Mouse (Mus musculus): Measurements from ENCODE around the gene Pnpla1.

The Pnpla1 gene

DNA sequence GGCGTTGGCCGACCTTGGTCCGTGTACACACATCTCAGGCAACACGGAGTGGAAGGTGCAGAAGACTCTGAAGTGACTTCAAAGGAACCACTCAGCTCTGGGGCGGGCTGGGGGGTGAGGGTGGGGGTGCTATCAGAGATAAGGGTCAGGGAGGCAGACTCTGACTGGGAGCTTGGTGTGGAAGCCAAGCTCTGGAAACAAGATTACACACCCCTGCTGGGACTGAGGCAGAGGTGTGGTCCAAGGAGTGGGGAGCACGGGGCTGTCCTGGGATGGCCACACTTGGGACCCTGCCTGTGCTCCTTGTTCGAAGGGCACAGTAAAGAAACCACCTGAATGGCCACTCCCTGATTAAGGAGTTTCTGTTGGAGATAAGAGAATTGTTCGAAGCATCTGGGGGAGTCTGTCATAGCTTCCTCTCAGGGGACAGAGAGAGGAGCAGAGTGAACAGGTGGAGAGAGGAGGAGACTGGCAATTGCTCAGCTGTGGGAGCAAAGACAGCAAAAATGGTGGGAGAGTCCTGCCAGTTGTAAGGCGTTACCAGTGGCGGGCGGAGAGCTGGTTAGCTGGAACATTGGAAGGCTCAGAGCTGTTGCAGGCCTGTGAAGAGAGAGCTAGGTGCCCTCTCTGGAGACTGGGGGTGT lies 11.1 kb upstream of the Pnpla1 start:
- DNase-seq = no peak

DNA sequence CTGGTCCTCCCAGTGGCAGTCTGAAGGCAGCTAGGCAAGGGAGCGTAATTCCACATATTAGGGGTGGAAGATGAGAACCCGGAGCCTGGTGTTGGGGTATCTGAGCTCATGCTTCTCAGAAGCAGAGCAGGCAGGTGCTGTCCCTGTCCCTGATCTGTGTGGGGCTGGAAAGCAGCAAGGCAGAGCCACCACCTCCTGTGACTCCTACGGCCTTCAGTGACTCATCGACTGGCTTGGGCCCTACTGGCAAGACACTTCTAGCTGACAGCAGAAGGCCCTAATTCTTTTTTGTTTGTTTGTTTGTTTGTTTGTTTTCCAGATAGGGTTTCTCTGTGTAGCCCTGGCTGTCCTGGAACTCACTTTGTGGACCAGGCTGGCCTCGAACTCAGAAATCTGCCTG lies 7.7 kb upstream of the Pnpla1 start:
- DNase-seq = no peak

DNA sequence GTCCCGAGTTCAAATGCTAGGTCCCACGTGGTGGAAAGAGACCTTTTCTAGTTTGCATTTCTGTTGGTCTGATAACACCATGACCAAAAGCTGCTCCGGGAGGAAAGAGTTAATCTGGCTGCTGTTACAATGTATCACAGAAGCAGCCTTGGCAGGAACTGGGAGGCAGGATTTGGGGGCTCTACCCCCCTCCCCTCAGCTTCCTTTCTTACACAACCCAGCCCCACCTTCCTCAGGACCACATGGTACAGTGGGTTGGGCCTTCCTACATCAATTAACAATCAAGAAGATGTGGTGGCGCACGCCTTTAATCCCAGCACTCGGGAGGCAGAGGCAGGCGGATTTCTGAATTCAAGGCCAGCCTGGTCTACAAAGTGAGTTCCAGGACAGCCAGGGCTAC lies 3.8 kb upstream of the Pnpla1 start:
- no peak for DNase-seq

DNA sequence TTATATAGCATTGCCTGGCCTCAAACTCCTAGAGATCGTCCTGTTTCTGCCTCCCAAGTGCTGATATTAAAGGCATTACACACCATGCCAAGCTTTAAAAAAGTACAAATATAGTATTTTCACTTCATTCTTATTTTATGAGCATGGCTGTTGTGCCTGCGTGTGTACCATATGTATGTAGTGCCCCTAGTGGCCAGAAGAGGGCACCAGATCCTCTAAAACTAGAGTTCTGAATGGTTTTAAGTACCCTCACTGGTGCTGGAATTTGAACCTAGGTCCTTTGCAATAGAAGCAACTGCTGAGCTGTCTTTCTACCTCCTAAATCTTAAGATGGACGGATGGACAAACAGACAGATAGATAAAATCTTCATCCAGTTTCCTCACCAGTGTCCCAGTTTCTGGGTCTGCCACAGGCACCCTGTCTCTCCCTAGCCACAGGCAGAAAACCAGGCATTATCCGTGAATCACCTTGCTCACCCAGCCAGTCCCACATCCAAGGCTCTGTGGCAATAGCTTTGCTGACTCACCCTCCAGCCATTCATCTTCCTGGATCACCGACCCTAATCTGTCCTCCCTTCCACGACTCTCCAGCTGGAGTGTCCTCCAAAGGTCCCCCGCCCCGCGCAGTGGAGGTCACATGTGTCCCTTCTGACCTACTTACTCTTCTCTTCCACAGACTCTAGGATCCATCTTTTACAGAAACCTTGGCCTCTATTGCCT lies 2.9 kb upstream of the Pnpla1 start:
- DNase-seq = no peak

DNA sequence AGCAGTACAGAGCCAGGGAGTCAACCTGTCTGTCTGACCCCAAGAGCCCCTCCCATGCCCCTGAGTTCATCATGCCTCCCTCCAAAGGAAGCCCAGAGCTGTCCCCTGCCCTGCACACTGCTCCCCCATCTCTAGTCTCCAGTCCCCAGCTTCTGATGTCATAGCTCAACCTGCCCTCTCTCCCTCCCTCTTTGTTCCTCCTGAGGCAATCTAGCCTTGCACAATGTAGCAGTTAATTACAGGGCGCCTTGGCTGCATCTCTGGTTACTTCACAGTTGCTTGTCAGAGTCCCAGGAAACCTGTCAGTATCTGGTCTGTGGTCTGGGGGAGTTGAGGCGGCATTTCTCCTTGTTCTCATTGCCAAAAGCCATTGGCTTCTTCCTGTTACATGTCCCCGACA lies 2.2 kb upstream of the Pnpla1 start:
- no peak for DNase-seq

DNA sequence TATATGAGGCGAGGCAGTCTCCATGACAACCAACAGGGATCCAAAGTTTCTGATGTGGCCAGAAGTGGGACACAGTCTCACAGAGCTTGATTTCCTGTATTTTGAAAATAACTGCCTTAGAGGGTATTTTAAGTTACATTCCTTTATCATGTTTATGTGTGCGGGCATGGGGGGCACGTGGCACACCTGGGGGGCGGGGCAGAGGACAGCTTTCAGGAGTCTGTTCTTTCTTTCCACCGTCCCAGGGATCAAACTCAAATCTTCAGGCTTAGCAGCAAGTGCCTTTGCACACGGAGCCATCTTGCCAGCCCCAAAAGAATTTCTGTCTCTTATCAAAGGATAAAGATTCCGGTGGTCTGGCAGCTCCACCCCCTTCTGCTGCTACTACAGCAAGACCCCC lies 5.7 kb downstream of the Pnpla1 start:
- no peak for DNase-seq

DNA sequence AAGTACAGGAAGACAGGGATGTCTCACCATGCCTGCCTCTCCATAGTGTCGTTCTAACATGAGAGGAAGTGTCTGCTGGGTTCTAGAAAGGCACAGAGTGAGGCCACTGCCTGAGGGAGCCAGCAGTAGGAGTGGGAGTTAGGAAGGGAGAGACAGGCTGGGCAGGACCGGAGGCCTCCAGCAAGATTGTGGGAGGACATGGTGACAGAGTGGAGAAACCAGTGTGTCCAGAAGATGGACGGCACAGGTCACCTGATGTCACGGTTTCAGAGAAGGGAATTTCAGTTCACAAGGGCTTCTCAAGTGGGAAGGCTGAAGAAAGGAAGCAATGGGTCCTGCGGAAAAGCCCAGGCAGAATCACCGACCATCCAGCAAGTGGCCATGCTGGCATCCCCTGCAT lies 6.3 kb downstream of the Pnpla1 start:
- DNase-seq = no peak

DNA sequence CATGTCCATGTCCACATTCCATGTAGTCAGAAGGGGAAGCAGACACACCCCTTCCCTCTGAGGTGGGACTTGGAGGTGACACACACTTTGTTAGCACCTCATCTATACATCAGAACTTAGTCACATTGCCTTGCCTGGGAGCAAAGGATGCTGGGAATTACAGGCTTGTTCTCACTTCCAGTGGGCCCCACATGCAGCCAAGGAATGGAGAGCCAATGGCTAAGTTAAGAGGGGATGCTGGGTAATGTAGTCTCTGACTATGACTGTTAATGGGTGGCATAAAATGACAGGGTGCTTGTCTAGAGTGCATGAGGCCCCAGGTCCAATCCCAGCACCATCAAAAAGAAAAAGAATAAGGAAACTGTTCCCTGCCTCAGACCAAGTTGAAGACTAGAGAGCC lies 8.7 kb downstream of the Pnpla1 start:
- DNase-seq = no peak

DNA sequence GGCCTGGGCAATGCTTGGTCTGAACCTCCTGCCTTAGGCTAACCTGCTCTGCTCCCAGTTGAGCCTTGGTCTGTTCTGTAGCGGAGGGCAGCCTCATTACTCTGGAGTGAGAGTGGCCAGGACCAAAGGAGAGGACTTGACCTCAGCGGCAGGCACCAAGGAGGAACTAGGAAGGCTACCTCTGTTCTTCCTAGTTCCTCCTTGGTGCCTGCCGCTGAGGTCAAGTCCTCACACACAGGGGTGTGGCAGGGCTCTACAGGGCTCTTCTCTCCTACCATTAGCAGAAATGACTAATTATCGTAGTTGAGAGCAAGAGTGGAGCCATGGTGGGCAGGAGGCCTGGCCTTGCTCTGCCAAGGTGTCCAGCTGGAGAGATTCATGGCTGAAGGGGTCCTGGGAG lies 9.2 kb downstream of the Pnpla1 start:
- DNase-seq = no peak

DNA sequence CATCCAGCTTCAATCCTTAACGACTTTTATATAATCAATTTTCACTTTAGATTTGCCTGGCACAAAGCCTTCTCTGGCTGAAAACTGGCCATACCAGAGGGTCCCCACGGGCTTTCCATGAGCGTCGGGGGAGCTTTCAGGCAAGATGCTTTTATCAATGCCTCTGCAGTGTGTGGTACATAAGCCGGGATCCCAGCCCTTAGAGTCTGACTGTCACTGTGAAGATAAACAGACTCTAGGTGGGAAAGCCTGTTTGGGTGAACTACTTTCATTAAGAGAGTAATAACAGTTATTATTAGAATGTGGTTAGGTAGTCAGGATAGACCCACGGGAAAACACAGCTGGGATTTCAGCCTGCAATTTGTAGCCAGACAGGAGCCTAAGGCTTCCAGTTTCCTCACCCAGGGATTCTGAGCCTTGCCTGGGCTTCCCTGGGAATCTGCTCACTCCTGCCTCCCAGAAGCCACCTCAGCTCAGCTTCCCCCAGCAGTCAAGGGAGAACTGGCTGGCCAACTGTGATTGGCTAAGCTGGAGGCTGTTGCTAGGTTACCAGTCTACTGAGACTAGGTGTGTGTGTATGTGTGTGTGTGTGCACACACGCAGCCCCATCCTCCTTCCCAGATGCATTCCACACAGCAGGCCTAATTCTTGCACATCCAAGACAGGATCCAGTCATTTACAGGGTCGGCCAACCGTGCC lies 11.3 kb downstream of the Pnpla1 start:
- peak; percentile 27 for DNase-seq

DNA sequence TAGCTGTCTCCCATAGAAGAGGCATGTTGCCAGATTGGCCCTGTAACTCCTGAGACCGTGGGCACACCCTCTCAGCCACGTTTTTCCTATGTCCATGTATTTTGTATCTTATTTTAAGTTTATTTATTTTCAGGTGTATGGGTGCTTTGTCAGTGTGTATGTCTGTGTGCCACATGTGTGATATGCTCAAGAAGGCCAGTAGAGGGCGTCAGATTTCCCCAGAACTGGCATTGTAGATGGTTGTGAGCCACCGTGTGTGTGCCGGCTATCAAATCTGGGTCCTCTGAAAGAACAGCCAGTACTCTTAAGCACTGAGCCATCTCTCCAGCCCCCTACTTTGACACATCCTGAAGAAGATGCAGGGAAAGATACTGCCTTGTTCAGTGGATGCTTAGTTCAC lies 12.2 kb downstream of the Pnpla1 start:
- no peak for DNase-seq

DNA sequence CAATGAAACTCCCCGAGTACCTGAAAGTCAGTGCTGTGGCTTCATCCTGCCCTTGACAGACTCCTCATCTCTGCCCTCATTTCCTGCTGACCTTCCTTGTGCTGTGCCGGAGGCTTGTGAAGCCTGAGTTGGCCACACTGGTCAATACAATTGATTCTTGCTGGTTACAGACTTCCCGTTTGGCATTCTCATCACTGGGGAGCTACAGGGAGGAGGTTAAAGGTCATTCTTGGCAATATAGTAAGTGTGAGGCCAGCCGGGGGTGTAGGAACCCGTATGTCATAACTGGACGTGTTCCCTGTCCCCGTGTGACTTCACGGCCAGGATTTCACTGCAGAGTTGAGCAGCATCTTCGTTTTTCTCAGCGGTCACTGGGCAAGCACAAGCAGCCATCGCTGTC lies 13.6 kb downstream of the Pnpla1 start:
- DNase-seq = no peak

DNA sequence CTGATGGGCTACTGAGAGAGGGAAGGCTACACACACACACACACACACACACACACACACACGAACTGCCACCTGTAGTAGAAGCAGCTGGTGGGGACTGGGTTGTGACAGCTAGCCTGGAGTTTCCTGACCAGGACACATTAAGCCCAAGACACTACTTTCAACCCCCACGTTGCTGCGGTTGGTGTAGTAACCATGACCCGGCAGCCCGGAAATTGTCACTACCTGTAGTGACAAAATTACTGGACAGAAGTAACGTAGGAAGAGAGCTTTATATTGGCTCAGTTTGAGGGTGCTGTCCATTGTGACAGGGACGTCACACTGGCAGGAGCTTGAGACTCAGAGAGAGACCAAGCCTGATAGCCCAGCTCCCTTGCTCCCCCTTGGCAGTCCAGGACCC lies 14.1 kb downstream of the Pnpla1 start:
- no peak for DNase-seq

DNA sequence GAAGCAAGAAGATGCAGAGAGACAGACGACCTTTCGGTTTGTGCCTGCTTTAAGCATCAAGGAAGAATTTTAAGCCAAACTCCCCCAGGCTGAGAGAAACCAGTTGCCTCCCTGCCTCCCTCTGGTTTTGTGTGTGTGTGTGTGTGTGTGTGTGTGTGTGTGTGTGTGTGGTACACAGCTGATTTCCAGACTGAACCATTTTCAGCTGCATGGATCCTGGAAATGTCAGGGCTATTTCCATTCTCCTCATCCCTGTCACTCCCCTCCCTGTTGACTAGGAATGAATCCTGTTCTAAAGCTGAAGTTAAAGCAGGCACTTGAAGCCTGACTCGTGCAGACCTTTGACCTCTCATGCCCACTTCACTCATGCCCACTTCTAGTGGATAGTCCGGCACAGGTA lies 16.0 kb downstream of the Pnpla1 start:
- DNase-seq = no peak

DNA sequence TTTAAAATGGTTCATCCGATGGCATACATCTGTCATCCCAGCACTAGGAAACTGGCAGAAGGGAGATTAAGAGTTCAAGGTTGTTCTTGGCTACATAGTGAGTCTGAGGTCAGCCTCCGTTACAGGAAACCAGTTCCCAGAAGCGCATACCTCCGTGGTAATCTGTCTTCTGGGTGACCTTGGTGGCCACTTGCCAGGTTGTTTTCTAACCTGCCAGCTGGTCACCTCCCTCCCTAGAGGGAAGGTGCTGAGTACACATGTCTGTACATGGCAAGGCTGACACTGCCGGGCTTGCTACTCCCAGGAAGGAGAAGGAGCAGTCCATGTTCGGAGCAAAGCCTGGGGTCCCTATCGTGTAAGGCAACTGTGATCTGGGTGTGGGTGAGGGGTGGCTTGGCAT lies 16.6 kb downstream of the Pnpla1 start:
- DNase-seq = no peak

DNA sequence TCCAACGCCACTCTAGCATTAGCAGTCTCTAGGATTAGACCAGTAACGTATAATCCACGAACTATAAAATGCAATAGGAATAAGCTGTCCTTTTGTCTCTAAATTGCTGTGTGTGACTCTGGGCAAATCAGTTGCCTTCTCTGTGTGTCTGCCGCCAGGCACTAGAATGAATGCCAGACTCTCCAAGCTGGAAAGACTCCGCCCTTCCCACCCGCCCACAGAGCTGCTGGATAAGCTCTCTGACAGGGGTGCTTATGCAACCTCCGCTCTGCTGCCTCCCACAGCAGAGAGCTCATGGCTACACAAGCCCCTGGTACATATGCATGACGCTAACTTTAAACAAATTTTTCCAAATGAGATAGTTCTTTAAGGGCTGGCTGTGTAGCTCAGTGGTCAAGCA lies 17.1 kb downstream of the Pnpla1 start:
- DNase-seq = peak; percentile 61

DNA sequence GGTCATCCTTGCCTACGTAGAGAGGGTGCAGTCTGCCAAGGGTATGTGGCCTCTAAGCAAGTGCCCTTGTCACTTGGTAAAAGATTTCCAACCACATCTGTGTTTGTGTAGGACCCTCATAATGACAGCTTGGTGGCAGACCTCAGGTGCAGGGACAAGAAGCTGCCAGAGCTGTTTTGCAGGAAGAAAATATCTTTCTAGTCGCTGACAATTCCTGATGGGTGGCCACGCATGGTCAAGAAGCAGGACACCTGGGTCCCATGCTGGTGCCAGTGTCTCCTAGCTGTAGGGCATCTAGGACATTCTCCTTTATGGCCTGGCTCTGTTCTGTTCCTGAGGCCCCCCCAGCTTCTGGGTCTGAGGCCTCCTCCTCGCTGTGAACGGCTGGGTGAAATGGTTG lies 18.1 kb downstream of the Pnpla1 start:
- DNase-seq = no peak

DNA sequence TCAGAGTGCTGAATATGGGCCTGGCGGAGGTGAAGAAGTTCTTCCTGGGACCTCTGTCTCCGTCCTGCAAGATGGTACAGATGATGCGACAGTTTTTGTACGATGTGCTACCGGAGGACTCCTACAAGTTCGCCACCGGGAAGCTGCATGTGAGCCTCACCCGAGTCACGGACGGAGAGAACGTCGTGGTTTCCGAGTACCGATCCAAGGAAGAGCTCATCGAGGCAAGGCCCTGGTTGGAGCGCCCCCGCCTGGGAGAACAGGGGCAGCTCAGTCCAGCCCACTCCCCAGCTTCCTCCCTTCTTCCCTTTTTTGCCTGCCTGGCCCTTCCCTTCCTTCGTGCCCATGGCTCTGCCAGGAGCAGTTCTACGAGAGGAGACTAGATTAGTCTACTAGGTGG lies 18.6 kb downstream of the Pnpla1 start:
- DNase-seq = peak; percentile 70

DNA sequence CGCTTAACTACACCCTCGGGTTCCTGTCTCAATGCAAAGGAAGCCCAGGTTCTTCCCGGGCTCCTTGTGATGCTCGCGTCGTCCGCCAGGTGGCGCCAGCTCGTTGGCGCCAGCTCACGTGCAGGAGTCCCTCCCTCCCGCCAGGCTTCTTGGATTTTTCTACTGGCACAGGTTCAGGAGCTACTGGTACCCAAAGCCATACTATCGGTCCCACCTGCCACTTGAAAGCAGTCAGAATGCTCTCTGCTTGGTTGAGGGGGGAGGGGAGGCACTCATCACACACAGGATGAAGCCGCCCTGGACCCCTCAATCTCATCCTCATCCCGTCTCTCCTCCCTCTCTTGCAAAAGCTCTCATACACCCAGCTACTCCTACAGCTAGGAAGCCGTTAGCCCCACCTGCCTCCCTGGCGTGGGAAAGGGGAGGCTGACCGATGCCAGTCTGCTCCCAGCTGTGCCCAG lies 21.8 kb downstream of the Pnpla1 start:
- peak; percentile 86 for DNase-seq

DNA sequence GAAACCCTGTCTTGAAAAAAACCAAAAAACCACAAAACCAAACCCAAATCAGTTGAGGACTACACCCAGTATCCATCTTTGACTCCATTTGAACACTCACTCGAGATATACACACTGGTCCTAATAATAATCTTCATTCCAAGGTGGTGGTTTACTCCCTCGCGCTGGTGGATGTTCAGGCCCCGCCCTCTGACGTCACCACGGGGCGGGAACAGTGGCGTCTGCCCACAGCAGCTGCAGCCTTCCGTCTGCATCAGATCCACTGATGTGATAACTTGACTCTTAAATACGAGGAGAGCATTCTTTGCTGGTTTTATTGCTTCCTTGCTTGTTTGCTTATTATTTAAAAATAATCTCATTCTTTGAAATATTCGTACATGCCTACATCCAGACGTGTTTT lies 24.1 kb downstream of the Pnpla1 start:
- DNase-seq = peak; percentile 80

DNA sequence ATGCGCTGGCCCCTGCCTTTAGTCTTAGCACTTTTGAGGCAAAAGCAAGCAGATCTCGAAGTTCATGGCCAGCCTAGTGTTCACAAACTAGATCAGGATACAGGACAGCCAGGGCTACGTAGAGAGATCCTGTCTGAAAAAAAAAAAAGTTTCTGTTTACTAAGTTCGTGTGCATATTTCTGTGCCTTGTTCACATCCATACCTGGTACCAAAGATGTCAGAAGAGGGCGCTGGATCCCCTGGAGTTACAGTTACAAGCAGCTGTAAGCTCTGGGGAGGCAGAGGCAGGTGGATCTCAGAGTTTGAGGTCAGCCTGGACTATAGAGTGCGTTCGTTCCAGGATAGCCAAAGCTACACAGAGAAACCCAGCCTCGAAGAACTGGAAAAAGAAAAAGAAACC lies 24.6 kb downstream of the Pnpla1 start:
- DNase-seq = no peak

DNA sequence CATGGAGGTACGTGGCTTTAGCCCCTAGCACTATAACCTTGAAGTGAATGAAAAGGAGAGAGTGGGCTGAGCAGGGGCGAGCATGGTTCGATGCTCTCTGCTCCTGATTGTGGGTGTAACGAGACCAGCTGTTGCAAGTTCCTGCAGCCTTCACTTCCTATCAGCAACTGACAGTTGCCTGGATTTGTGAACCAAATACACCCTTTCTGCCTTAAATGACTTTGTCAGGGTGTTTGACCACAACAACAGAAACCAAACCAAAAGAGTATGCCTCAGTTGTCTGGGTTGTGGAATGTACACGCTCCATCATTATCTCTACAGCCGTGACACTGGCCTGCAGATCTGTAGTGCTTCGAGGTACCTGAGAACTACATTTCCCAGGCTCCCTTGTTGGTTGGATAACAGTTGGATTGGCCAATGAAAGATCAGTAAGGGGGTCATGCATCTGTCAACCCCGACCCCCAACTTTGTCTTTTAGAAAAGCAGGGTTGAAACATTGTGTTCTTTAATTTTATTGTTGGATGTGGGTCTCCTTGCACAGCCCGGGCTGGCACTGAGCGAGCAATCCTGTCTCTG lies 25.8 kb downstream of the Pnpla1 start:
- DNase-seq = no peak

DNA sequence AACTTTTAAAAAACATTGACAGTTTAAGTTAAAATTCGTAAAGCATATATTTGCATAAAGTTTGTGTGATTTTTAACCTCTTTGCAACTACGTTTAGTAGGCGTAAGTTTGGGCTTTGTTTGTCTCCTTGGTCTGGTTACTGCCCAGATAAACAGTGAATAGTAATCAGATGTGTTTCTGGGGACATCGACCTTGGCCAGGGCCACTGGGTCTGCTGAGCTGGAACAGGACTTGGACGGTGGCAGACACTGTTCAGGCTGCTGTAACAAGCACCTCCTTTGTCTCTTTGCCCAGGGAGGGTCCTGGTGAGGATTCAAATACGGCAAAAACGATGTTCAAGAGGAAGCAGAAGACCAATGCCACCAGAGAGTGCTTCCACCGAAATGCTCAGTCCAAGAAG lies 27.0 kb downstream of the Pnpla1 start:
- DNase-seq = no peak

DNA sequence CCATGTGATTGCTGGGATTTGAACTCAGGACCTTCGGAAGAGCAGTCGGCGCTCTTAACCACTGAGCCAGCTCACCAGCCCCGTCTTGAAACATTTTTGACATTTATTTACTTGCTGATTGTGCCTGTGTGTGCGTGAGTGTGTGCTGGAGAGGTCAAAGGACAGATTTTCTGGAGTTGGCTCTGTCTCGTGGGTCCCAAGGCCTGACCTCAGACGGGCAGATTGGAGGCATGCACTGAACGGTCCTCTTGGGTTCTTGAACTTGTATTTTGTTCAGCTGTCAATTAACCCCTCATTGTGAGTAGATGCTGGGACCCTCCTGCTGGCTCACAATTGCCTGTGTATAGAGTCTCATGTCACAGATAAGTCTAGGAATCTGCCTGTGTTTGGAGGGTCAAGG lies 28.1 kb downstream of the Pnpla1 start:
- no peak for DNase-seq
